Mouse (Mus musculus) brain, adult 2 months (tissue): Measurements from ENCODE around the gene Mrgprg.

Source experiments
- DNase-seq: peaks from one replicate; pipeline ENCODE4 v3.0.0; 2011; ENCODE audit warnings: low read depth, low spot score

The Mrgprg gene

DNA sequence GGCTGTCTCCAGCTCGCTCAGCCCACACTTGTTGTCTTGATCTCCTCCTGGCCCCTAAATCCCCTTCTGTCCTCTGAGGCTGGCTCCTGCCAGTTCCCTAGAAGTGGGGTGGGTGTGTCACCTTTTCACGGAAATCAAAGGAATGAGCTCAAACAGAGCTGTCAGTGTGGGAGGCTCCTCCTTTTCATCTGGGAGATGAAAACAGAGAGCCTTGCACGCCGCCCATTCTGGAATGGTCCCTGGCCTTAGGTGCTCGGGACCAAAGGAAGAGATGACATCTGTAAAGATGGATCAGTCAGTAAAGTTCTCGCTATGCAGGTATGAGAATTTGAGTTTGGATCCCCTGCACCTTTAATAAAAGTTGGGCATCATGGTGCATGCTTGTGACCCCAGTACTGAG lies at the start of gene Mrgprg:
Gene Mrgprg (minus strand): TSS at position 101 of the 400 bp plus-strand sequence.
- DNase-seq, result no peak

DNA sequence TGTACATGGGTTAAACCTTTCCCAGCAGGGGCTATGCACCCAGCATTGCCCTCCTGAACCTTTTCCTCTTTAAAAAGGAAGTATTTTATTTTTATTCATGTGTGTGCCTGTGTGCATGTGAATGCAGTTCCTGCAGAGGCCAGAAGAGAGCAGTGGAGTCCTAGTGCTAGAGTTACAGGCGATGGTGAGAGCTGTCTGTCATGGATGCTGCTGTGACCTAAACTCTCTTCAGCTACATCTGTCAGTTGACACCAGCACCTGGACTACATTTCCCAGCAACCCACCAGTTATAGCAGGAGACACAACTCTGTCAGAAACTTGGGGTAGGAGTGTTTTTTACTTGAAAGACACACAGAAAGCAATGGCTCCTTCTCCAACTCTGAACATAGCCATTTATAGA lies 42.1 kb upstream of the Mrgprg start:
- DNase-seq, result no peak

DNA sequence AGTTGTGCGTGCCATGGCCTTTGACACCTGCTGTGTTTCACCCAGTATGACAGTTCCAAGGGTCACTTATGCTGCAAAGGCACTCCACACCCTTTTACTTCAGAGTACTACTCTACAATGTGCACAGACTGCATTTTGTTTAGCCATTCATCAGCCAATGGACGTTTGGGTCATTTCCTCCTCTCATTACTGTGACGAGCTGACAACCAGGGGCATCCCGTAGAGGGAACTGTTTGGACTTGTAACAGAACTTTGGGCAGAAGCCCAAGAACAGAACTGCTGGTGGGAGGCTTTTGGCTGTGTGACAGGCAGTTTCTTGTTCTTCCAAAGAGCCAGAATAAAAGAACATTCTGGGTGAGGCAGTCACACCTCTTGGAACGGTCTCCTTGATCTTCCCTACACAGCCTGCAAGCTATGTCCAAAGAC lies 38.4 kb upstream of the Mrgprg start:
- peak; percentile 75 for DNase-seq

DNA sequence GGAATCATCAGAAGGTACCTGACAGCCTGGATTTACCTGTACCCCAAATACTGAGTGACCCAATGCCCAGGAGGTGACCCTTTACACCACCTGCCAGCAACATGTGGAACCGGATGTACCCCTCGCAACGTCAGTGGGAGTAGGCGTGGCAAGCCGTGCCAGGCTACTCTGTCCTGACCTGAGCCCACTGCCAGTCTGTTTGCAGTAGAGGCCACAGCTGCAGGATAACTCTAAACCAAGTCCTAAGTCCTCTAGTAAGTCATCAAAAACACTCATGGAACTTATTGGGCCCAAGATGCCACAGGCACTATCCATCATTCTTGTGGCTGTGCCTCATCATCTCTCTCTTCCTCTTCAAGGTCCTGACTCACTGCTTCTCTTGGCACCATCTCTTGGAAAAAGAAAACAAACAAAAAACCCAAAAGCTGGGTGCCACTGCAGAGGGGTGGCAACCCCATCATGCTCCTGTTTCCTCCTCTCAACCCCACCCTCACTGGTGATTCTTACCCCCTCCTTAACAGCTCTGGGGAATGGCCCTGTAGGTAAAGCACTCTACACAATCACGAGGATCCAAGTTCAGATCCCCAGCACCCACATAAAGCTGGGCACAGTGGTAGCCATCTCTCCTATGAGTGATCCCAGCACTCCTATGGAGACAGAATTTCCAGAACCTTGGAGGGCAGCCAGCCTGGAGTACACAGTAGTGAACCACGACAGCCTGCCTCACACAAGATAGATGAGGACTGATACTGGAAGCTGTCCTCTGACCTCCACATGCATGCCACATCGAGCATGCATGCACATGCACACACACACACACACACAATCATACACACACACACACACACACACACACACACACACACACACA lies 34.6 kb upstream of the Mrgprg start:
- no peak for DNase-seq

DNA sequence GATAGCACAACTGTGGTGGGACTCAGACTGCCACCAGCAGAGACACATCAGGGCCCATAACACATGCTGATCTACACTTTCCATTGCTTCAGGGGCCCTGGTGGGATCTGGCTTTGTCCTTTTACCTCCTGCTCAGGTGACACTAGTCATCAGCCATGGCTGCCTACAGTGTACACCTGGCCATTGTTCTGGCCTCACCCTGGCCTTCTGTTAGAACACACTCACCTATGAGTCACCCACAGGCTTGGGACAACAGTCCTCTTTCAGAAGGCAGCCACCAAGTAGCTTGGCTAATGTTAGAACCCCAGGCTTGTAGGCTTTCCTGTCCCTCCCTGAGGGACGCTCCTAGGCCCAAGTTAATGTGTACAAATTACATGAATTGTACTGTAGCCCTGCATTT lies 34.0 kb upstream of the Mrgprg start:
- no peak for DNase-seq

DNA sequence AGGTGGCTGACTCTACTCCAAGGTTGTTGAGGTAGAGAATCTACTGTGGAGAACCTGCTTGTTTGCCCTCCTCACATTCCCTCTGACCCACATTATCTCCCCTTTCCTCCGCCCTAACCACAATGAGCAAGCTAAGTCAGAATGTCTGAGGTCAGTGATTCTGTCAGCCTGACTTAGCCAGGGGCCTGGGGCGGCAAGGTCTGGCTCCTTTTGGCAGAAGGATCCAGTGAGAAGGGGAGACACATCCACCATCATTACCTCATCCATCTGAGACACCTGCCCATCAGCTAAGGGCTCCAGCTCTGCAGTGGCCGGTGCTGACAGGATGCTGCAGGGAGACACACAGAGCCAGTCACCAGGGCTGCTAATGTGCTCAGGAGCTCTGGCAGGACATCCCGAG lies 32.0 kb upstream of the Mrgprg start:
- DNase-seq, result no peak

DNA sequence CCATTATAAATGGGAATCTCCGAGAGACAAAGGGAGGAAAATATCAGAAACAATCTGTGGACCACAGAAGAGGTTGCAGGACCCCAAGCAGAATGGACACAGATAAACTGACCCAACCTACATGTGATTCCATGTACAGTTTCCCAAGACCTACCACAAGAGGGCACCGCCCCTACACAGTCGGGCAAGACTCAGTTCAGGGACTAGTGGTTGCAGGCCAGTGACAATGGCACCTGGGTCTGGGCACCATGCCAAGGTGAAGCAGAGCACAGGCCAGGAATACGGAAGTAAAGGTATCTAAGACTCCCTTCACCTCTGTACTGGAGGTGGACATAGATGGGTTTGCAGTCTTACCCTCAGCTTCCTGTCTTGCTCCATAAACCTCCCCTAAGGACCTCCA lies 26.3 kb upstream of the Mrgprg start:
- peak; percentile 39 for DNase-seq

DNA sequence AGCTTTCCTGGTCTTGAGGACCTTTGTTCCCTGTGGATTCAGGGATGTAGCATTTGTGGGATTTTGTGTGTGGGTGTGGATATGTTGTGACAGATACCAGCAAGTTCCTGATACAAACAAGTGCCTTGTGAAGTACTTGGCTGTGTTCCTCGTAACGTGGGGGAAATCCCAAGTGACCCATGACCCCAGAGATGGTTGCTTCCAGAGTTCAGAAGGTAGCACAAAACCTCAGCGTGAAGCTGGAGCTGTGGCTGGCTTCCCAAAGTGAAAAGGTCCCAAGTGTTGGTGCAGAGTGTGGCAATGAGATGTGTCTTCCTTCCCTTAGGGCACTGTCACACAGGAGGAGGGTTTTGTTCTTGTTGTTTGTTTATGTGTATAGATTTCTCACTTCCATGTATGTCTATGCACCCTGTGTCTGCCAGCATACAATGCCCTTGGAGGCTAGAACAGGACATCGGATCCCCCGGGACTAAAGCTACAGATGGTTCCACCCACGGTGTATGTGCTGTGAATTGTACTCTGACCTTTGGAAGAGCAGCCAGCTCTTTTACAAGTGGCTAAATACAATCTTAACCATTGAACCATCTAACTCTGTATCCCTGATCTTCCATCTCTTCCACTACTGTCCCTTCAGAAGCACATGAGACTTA lies 25.7 kb upstream of the Mrgprg start:
- no peak for DNase-seq

DNA sequence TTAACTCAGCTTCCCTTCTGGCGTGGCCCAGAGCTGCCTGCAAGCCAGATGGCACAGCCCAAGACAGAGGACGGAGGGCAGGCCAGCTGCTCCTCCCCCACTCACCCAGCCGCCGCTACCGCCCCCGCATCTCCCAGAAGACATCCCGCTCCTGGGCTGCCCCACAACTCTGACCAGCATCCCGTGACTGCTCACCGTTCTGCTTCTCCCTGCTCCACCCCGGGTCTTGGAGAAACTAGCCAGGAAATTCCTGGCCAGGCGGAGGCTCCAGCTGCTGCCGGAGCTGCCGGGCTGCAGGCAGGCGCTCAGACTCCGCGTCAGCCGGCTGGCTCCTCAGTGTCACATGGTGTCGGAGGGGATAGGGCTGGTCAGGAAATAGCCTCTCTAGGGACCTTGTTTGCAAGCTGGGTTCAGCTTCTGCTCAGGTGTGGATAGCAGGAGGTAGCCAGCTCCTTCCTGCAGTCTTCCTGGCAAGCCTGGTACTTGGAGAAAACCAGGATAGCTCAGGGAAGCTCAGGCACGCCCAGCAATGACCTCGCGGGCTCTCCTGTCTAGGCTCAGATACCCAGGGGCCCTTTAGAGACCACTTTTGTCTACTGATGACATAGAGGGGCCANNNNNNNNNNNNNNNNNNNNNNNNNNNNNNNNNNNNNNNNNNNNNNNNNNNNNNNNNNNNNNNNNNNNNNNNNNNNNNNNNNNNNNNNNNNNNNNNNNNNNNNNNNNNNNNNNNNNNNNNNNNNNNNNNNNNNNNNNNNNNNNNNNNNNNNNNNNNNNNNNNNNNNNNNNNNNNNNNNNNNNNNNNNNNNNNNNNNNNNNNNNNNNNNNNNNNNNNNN lies 17.4 kb upstream of the Mrgprg start, which contains the start of gene Mrgpre:
Gene Mrgpre (minus strand): TSS at position 505 of the 834 bp plus-strand sequence.
- DNase-seq, result peak; percentile 81

DNA sequence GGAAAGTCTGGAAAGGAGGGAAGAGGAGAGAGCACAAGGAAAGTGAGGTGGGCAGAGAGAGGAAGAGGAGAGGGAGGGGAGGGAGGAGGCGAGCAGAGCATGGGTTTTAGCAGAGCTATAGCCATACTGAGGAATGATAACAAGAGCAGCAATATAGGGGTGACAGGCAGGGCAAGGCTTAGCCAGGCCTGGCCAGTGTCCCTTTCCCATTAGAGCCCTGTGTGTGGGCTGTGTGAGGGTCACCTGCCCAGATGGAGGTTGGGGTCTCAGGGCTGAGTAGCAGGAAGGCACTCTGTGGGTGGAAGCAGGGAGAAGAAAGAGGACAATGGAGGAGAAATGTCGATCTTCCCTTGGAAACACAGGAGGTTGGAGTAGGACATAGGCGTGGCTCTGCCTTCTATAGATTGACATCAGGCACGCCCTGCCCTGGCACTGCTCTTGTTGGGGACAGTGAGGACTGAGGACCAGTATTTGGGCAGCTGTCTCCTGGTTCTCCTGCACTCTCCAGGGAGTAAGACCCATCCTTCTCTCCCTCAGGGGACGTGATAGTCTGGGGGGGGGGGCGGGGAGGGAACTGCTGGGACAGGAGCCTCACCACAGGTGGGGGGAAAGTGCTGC lies 16.7 kb upstream of the Mrgprg start:
- DNase-seq, result no peak

DNA sequence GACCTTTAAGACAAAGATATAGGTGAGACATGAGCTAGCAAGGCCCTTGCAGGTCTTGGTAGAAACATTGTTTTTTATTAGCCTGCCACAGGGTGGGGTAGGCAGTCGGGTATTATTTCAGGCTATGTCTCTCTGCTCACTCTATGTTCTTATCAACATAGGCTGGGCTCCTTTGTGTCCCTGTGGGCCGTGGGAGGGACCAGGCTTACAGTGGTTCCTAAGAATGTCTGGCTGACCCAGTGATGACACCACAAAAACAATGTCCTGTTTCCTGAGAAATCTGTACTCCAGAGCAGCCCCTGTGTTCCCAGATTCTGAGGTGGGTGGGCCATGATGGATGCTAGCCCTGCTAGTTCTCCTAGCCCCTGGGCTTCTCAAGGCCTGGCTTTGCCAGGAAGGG lies 10.6 kb upstream of the Mrgprg start:
- no peak for DNase-seq

DNA sequence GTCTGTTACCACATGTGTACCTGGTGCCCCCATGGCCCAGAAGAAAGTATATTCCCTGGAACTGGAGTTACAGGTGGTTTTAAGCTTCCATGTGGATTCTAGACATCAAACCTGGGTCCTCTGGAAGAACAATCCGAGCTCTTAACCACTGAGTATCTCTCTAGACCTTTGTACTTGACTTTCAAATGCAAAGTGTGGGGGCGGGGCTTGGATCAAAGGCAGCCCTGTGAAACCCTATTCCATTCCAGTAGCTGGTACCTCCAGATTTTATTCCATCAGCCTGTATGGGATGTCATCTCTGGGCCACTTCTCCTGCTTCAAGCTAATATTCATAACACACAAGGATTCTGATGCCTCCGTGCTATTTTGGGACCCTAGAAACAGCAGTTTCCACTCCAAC lies 9.3 kb upstream of the Mrgprg start:
- DNase-seq, result no peak

DNA sequence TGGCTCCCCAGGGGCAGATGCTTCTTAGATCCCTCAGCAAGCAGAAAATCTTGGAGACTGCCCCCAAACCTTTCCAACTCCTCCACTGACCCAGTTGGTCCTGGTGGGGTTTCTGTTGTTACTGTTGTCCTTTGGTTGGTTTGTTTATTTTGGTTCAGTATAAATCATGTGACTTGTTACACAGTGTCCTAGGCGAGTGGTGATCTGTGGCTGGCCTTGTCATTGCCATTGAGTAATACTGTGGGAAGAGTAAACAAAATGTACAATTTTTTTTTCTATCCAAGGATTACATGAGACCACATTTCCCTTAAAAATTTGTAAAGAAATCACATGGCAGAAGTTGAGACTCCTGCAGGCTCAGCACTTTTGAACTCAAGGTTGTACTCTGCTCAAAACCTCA lies 2.7 kb upstream of the Mrgprg start:
- no peak for DNase-seq

DNA sequence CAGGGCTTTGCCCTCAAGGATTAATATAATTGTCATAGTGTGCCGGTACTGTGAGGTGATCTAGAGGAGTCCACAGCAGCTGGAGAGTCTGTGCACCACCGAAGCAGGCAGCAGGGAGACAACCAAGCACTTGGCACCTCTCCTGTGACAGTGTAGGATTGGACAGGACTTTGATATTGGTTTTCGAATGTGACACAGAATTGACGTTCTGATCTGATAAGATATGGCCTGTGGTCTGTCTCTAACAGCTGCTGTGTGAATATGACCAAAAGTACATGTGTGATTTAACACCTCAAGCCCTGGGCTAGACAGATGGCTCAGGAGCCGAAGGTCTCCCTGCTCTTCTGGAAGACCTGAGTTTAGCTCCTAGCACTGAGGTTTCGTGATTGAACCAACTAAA lies 1.5 kb upstream of the Mrgprg start:
- no peak for DNase-seq

DNA sequence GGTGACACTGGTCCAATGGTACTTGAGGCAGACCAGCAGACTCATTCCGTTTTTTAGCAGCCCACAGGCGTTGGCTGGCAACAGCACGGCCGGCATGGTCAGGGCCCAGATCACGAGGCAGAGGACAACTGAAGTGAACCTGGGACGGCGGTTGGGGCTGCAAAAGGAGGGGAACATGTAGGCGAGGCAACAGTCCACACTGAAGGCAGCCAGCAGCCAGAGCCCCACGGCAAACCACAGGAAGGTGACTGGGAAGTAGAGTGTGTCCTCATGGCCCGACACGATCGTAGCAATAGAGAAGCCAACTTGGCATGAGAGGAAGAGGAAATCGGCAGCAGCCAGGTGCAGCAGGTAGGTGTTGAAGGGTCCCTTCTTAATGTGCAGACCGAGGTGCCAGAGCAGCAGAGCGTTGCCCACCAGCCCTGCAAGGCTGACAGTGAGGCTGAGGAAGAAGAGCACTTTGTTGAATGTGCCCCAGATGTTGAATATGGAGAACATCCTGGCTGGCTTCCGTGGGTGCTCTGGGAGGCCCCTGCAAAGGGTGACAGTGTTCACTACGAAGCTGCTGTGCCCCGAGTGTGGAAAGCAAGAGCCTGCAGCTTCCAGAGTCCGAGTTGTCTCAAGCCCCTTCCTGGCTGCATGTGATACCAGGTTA lies 1.8 kb downstream of the Mrgprg start:
- no peak for DNase-seq

DNA sequence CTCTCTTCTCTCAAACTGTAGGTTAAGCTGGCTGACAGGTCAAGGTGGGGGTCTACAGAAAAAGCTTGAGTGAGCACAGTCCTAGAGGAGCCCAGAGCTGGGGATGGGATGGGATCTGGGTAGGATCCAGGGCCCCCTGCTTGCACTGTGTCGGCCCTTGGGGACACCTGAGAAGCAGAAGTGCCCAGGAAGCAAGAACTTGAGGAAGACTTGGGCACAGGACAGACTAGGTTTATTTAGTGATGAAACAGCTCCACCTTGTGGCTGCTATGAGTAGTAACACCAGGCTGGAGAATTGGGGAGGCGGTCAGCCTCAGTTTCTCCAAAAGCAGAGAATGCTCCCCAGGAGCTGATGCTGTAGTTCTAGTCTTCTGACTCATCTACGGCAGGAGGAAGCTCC lies 3.0 kb downstream of the Mrgprg start:
- peak; percentile 64 for DNase-seq

DNA sequence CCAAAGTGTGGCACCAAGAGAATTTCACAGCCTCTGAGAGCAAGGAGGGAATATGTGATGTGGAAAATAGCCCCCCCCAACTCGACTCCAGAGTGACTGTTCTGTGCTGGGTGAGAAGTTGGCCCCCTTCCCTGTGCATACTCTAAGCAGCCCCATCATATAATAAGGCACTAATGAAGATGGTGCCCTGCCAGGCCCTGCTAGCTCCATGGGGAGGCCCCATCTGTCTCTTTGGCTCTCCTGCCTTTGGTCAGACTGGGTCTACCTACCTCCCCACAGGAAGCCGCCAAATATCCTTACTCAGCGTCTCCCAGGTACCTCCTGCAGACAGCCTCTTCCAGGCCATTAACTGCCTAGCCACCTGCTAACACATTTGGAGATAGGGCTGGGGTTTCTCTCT lies 7.8 kb downstream of the Mrgprg start:
- peak; percentile 81 for DNase-seq

DNA sequence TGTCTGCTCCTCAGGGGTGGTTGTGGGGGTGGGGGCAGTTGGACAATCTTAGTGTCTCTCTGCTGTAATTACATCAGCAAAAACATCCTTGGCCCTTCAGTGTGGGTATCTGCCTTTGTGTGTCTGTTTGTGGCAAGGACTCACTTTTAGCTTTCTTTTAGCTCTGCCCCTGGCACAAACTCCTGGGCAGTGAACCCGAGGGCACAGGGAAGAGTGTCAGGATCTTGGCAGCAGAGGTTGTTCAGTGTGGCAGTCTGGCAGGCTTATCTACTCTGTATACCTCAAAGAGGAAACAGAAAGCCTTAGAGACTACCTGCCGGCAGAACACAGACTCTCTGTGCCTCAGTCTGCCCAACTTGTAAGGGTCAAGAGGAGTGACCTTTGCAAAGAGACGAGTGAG lies 9.1 kb downstream of the Mrgprg start:
- no peak for DNase-seq

DNA sequence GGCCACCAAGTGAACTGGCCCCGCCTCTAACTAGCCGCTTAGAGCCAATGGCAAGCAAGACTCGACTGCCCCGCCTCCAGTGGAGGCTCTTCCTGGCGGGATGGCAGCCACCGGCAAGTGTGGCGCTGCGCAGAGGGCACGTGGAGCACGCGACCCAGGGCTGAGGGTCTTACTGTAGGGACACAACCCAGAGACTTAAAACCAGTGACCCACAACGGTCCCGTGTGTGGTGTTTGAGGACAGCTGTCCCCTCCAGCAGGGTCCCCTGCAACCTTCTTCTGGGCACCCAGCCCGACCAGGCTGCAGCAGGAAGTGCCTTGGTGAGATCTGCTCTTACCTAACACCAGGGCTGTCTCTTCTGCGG lies 9.8 kb downstream of the Mrgprg start:
- peak; percentile 87 for DNase-seq

DNA sequence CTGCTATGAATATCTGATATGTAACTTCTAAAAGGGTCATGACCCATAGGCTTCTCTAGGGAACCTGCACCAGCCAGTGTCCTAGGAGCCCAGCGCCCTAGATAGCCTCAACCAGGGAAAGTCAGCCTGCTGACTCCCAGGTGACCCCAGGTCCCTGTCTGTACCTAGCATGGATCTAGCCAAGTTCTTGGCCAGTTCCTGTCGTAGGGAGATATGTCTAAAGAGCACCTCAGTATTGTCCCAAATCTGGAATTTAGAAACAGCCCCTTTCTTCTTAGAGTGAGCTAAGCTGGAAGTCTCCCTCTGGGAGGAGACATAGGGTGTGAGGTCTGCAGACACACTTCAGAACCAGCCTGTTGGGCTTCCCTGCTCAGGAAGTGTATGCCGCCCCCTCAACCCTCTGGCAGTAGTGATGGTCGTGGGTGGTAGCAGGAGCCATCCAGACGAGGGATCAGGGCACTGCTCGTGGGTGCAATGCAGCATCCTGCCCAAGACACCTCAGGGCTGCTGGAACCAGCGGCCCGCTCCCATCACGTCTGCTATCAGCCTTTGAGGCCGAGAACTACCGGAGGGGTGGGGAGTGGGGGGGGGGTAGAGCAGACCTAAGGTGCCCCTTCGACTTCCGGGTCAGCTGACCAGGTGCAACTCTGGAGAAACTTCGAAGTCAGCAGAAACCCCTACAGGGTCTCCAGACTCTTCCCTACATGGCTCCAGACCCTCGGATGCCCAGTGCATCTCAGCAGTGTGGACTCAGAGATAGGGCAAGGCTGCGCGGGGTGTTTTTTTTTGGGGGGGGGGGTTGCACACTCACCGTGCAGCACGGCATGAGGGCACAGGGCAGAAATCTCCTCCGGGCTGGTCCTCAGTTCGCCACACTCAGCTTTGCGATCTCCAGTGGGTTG lies 10.4 kb downstream of the Mrgprg start, which contains the start of gene Osbpl5:
Gene Osbpl5 (minus strand): TSS at position 861 of the 902 bp plus-strand sequence.
- DNase-seq, result peak; percentile 69
